Mouse (Mus musculus) layer of hippocampus, adult 11-12 months (tissue): ENCODE measurements at regions not wholly inside any gene's neighbourhood (a gene's known extent, or its start where the extent isn't known, plus 50 kb on each side); places are given as distances from the start of the nearest gene placed in this dataset.
A peak's percentile ranks its signal among the peaks of the same experiment; 100 is the strongest.

ENCODE experiments used
- DNase-seq: peaks from one replicate; pipeline ENCODE4 v3.0.0; 2022; ENCODE audit warnings: low spot score

DNA sequence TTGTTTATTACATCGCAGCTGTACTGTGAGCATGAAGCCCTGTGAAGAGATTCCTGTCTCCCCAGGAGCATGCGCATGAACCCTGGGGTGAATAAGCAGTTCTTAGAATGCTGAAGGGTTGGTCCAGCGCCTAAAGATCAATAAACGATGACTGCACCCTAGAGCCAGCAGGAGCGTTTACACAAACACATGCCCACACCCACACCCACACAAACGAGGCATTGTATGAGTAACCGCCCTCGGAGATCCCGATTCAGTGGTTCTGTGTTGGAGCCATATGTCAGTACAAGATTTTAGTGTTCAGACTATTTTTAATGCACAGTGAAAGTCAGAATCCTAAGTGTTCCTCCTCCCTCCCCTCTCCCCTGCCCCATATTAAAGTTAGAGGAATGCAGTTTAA, 57.3 kb downstream of the Edn1 start:
- DNase-seq, result no peak

DNA sequence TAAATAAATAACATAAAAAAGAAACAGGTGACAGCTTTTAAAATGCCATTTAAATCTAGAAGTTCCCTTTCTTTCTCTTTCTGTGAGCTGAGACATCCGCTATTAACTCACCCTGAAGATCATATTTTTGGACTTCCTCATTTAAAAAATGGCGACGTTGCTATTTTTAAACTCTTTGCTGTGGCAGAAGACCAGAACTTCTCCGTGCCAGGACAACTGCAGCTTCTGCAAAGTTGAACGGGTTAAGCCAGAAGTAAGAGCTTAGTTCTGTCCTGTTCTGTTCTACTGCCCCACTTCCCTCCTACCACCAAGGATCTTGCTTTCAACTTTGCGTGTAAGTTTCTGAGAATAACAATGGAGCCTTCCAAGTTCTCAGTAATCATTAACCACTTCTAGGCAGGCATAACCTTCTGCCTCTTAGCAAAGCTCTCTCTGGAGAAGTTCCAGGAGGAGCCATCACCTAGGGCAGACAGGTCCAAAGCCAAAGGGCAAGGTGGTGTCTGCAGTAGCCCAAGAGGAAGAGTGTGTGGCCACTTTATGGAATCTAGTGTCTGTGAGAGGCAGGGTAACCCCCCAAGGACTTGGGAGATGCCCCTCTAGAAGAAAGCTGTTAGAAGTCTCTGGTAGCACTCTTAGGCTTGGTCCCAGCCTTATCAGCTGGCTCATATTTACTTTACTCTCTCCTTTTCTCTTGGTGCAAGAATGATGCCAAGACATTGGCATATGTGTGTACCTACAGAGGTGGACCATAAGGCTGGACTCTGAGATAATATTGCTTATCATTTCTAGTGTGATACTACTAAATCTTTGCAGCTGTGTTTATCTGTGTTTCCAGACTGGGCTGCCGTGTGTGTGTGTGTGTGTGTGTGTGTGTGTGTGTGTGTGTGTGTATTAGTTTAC, 66.6 kb downstream of the Edn1 start:
- DNase-seq, result no peak

DNA sequence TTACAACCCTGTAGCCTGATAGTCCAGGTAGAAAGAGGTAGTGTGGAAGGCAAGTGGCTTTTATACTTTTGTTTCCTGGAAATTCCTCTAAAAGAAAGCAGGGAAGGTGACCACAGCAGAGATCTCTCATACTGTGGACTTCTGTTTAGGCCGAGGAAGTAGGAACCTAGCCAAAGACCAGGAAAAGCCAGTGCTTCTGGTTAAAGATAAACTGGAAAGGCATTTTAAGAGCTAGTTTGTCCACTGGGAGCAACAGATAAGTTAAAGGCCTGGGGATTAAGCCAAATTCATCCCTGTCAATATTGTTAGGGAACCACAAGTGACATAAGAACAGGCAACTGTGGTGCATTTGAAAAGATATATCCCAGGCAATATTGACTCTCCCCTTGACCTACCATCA, 68.5 kb downstream of the Edn1 start:
- DNase-seq, result no peak

DNA sequence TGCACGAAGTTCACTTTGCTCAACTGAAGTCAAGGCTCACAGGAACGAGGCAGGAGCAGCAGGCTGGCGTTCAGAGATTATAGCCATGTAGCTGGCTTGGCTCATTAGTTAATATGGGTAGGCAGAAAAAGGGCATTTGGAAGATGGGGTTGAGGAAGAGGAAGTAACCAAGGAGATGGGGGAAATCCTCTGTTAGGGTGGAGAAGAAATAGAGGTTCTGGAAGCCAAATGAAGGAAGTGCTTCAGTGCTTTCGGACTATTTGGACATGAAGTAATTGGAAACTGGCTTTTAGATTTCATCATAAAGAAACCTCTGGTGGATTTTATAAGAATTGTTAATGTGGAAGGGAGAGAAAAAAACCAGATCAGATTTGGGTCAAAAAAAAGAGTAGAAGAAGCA, 70.9 kb downstream of the Edn1 start:
- DNase-seq, result no peak

DNA sequence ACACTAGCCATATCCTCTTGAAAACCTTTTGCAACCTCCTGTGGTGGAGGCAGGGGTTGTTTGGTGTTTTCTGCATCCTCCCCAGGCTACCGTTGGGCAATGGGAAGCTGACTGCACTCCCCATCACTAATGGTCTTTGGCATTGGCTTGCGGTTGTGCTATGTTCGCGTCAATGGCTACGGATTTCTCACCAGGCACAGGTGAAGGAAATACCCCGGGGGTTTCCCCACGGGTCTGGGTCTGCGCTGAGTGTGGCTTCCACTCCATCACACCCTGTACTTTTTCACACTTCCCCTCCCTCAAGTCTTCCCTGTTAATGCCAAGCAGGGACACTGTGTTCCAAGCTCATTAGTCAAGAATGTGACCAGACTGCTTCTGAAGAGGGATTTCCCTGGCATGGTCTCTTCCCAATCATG, 72.9 kb downstream of the Edn1 start:
- no peak for DNase-seq

DNA sequence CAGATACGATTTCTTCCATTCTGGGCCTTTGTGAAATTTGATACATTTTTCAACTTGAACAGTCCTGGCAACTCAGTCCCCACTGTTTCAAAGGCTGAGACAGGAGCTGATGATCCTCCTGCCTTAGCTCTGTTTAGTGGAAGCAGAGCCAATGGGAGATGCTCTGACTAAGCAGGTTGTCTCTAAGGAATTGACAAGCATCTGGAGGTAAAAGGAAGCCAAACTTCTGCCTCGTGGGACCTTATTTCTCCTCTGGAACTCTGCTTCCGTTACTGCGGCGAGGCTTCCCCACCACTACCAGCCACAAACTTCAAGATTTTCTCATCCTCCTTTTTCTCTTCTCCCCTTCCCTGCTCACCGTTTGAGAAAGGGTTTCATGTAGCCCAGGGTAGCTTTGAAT, 78.4 kb downstream of the Edn1 start:
- no peak for DNase-seq

DNA sequence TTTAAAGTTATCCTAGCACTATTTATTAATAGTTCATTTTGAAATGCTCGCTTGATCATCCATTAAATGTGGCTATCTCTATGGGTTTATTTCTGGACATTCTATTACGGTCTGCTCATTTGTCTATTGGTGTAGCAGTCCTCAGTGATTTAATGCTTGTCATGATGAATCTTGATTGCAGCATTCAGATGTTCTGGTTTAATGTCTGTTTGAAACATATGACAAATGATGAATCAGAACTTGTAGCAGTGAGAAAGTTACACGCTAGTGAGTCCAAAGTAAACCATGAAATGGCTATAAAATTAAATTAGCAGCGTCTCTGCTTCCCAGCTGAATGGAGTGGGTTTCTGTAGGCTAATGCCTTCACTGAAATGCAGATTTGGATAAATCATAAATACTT, 81.8 kb downstream of the Edn1 start:
- no peak for DNase-seq

DNA sequence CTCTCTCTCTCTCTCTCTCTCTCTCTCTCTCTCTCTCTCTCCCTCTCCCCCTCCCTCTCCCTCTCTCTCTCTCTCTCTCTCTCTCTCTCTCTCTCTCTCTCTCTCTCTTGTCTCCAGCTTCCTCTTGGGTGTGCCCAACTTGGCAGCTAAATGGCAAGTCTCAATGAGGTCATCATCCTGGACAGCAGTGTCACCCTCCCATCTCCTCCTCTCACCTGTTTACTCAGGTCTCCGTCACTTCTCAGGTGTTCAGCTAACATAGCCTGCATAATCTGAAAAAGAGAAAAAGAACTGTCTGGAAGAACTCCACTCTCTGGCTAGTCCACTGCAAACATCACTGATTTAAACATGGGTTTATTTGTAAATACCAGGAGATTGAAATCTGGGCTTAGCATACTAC, 89.1 kb downstream of the Edn1 start:
- no peak for DNase-seq

DNA sequence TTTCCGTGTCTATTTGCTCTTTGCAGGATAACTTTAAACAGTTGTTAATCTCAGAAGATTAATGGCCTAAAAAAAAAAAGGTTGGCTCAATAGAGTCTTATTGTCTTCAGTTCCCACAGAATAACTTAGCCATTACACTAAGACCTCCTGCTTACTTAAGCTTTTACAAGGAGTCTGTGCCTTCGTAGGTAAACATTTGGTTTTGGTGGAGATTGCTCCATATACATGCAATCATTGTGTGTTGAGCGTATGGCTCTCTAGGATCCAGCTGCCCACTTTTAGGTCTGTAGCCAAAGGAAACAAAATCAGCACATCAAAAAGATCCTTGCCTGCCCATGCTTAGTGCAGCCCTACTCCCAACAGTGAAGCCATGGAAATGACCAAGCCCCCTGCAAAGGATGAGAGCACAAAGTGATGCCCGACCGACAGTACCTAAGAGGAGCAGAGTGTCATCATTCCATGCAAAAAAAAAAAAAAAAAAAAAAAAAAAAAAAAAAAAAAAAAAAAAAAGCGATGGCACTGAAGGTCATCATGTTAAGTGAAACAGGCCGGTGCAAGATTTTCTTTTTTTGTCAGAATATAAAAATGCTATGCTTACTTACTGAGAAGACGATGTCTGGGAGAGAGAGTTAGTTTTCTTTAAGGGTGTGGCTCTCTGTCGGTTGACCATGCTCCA, 90.2 kb downstream of the Edn1 start:
- no peak for DNase-seq

DNA sequence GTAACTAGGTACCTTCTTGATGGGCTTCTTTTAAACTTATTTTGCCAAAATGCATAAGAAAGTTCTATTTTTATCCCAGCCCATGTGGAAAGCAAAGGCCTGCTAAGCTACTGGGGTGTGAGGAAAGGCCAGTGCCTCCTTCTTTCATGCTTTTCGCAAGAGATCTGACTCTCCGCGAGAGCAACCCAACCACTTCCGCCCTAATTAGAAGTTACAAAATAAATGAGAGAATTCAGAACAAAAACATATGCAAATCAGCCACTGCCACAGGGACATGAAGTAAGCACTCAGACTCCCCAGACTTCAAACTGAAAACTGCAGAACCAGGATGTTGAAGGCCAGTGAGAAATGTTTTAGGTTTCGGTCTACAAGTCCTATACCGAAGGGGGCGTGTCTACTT, 91.4 kb downstream of the Edn1 start:
- no peak for DNase-seq

DNA sequence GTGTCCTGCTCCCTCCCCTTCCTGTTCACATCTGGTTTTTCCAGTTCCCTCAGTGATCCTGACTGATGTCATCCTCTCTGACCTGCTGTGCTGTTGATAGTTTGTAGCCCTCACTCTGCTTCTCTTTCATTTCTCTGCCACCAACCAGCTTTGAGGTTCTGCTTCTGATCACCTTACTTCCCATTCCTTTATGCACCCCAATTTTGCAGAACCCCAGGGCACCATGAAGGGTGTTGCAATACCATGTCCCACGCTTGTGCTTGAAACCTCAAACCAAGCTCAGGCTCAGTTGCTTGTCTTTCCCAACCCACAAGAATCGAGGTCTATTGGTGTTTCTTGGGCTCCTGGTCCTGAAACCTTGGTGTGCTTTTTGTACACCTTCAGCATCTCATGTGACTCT, 93.3 kb downstream of the Edn1 start:
- no peak for DNase-seq

DNA sequence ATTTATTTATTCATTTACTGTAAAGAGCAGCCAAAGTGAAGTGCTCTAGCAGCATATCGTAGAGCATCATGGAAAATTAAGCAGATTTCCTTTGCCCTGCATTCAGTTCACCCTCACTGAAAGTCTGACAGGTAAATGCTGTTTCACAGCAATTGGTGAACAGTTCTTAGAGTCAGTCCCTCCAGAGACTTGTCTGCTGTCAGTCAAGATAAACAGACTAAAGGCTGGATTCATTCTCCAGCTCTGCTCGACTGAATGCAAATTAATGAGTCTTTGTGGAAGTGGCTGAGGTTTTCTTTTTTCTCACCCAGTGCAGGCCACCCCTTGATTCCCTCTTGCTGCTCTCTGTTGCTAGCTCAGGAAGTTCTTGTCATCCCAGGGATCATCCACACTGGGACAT, 100.2 kb downstream of the Edn1 start:
- no peak for DNase-seq

DNA sequence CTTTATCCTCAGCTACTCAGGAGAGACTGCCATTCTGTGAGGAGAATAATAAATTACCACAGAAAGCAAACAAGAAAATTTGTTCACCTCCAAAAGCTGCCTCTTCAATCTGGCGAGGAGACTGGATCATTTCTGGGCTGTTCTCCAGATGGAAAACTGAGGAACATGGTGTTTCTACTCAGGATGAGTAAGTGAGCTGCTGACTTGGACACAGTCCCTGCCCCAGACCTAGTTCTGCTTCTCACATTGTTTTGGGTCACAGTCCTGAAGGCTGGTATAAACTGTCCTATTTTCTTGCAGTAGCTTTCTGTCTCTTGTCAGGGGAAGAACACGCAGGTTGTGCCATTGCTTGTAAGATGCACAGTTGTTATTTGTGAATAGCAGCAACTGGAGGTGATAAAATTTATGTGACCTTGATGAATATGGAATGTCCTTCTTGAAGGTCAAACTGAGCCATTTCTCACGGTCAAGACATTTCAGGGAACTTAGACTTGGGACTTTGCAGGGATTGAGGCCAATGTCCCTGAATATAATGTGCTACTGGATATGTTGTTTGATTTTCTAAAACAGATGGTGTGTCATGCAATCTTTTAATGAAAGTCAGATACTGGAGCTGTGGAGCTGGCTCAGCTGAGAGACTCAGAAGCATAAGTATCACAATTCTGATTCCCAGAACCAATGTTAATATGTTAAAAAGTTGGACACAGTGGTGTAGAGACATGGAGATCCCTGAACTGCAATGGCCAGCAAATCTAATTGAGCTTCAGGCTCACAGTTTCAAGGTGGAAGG, 102.2 kb downstream of the Edn1 start:
- DNase-seq, result peak; percentile 76

DNA sequence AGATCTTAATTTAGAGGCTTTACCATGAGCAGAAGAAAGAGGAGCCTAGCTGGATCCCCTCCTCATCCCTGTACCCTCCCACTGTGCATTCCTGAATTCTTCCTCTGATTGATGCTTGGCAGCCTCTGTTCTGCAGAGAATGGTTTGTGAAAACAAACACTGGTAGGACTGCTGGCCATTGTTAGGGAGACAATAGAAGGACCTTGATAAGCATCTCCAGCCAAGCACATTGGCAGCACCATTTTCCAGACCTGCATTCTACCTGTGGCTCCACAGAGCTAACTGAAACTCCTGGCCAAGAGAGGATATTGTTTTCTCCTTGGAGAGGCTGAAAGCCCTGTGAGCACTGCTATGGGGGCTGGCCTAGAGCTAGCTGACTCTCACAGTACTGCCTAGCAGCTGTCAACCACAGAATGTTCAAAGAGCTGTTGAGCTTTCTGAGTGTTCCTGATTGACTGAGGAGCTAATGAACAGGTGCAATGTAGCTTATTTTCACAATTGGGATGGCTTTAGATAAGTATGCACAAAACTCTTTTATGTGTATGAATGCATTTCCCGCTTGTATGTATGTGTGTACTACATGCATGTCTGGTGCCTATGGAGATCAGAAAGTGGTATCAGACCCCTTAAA, 111.5 kb downstream of the Edn1 start:
- peak; percentile 18 for DNase-seq

DNA sequence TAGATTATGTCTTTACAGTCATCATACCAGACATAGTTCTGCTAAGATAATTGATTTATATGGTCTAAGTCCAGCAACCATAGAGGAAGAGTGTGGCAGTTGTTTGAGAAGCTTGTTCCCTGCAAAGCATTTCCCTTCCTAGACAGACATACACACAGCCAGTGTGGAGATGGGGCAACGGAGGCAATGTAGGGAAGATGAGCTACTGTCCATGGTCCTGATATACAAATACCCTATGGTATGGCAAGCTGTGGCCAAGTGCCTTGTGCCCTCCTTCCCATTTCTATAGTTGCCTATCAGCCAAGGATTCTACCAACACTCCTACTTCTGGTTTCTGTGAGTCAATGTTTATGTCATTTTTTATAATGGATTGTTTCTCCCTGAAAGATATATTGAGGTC, 145.6 kb downstream of the Edn1 start:
- DNase-seq, result no peak

DNA sequence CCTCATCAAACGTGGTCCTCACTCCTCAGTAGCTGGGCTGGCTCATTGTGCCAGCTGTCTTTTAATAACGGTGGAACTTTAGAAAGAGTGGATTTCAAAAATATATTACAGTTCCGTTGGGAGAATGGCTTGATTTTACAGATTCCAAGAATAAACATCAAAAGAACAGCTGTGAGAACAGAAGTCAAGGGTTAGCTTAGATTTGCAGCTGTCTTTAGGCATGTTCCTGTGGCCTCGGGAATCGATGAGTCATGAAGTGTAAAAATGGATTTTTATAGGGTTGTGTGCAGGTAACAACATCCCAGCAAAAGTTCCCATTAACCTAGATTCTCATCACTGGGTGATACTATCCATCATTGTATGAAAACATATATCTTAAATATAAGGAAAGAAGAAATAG, 152.4 kb downstream of the Edn1 start:
- DNase-seq, result no peak

DNA sequence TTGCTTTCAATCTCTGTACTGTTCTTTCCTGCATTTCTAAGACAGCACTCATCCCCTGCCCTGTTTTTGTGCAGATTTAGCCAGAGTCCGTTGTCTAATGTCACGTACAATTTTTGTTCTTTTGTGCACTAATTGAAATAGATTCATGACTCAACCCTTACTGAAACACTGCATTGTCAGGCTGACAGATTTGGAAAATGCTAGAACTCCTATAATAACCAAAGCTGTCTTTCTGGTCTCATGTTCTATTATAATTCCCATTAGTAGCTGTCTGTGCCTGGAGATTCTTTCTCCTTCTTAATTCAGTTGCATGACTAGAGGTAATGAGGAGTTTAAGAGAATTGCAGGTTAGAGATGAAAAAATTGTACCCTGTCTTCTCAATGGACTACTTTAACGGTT, 158.6 kb downstream of the Edn1 start:
- DNase-seq, result no peak

DNA sequence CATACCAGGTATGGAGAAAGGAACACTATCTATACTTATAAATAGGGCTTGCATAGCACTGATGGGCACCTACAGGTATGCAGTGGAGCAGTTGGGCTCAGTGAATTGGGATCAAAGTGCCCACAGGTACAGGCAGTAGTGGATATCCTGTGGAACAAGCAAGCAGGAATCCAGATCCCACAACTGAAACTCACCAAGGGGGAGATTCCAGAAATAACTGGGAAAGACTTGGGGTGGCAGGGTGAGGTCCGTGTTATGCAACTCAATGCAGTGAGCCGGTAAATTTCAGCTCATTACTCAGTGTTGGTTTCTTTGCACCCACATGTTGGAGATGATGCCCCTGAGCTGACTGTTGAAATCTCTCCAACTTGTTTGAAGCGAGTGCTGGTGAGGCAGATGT, 177.5 kb downstream of the Edn1 start:
- DNase-seq, result no peak

DNA sequence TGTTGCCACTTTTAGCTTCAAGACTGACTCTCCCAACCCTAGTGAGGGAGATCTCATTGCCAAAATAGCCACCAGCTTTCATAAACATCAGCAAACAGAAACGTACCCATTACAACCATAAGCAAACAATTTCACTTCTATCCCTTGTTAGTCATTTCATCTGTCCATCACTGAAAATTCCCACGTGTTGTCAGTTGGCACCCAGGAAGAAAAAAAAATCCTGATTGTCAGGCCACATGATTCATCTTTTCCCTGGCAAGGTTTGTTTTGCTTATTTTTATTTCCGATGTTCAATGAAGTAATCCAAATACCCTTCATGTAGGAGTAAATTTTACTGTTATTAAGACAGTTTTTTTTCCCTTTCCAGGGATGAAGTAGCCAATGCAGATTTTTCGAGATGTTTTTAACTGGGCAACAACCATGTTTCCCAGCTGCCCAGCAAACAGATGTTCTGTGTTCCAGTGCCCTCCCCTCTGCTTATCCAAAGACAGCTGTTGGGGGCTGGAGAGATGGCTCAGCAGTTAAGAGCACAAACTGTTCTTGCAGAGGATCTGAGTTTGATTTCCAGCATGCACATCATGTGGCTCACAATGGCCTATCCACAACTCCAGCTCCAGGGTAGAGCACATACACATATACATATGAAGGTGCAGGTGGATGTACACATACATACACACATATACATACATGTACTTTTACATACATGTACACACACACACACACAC, 189.3 kb upstream of the Phactr1 start:
- no peak for DNase-seq

DNA sequence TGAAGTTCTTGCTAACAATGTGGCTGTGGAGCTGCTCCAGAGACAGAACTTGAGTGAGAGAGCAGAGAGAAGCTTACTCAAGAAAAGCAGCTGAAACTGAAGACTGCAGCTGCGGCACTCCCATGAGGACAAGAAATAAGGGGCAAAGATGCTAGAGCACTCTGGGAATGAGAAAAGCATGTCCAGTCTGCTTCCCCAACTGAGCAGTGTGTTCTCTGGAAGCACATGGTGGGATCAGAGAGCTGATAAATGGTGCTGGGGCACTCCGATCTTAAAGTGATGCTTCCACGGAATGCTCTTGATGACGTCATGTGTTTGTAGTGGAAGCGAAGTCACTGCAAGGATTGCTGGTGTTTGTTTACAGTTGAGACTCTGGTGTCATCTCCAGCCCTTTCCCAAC, 186.1 kb upstream of the Phactr1 start:
- DNase-seq, result no peak

DNA sequence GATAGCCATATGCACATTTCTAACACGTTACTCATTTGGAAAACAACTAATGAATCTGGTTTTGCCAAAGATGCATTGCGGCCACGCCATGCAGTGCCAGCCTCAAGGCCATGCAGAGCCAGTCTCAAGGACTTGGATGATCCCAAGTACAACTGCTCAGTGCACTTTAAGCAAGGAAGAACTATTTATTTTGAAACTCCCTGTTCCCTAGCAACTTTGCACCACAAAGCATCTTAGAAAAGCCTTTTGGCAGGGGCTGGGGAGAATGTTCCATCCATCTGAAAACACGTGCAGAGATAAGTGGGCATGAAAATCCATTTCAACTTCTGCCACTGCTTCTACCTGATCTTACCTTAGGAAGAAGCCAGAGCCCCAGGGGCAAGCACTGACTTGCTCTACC, 182.1 kb upstream of the Phactr1 start:
- DNase-seq, result no peak

DNA sequence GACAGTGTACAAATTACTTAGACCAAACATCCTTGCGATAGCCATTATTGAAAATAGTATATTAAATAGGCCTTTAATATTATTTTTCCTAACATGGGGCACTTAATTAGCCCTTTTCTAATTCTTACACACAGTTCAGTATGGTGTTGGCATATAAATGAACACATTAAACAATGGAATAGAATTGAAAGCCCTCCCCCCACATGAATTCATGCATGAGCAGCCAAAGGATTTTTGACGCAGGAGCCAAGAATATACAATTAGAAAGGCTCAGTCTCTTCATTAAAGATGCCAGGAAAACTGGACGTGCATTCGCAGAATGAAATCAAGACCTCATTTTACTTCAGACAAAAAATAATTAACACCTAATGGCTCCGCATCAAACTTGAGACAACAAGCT, 172.9 kb upstream of the Phactr1 start:
- no peak for DNase-seq
